Mouse (Mus musculus) gastrocnemius, adult 2 months (tissue): ENCODE data around the gene Atpaf2. TPM values are rescaled to one million over a fixed set of nuclear protein-coding genes. Genes with fewer than 3 reads are reported as not detected.

Experiments used
- DNase-seq: peaks from one replicate; pipeline ENCODE4 v3.0.0; 2022
- H3K27ac ChIP-seq: fragments of 200-600 bp; 2 replicates; pipeline ENCODE4 v1.8.1; 2022; ENCODE audit warnings: mild to moderate bottlenecking
- H3K4me3 ChIP-seq: fragments of 200-600 bp; 2 replicates; pipeline ENCODE4 v1.8.1; 2022; ENCODE audit warnings: mild to moderate bottlenecking, moderate library complexity
- CTCF ChIP-seq: fragments of 200-600 bp; IDR thresholded peaks from 2 replicates; pipeline ENCODE4 v1.8.1; 2022; ENCODE audit warnings: antibody characterized with exemption, mild to moderate bottlenecking, moderate library complexity
- intact Hi-C: fragments of 180-260 bp; cut with DNase I; formaldehyde crosslinking; loops from one replicate; pipeline ENCODE4 v1.15.1; 2025
- total RNA-seq, 2 experiments: library from RNA; stranded (reverse); gene quantifications; 2 replicates each; pipeline ENCODE4 v1.2.3; 2021

Gene Atpaf2
- total RNA-seq, 2 experiments from 2014 or later = 28.9 to 31.4 TPM

GRCm38 (mm10) chr11:60385946-60386345 lies 32.3 kb downstream of the Atpaf2 start:
- Histone ChIP-seq H3K4me3 (no peak overlapping the region), H3K27ac (no peak overlapping the region)
- no peak for TF ChIP-seq CTCF
- intact Hi-C loops = no loop called here
- DNase-seq = no peak

GRCm38 (mm10) chr11:60384762-60385421 lies 33.4 kb downstream of the Atpaf2 start:
- Histone ChIP-seq H3K27ac (no peak overlapping the region), H3K4me3 (no peak overlapping the region)
- DNase-seq = no peak
- TF ChIP-seq CTCF = no peak
- intact Hi-C loops = no loop called here

- intact Hi-C loops = no loop called here
- no peak for TF ChIP-seq CTCF
- Histone ChIP-seq H3K27ac (no peak overlapping the region), H3K4me3 (no peak overlapping the region)
- no peak for DNase-seq
These were observed 34.7 kb downstream of the Atpaf2 start for GRCm38 (mm10) chr11:60383518-60383917.

- H3K27ac ChIP-seq = no peak overlapping the region
- intact Hi-C loops = no loop called here
- no peak for TF ChIP-seq CTCF
- H3K4me3 ChIP-seq = no peak overlapping the region
- no peak for DNase-seq
These were observed 43.8 kb downstream of the Atpaf2 start for GRCm38 (mm10) chr11:60374481-60374880.

- Histone ChIP-seq H3K27ac (no peak overlapping the region), H3K4me3 (no peak overlapping the region)
- no peak for TF ChIP-seq CTCF
- intact Hi-C loops = no loop called here
- no peak for DNase-seq
These were observed 47.8 kb downstream of the Atpaf2 start for GRCm38 (mm10) chr11:60370431-60370830.

DNA sequence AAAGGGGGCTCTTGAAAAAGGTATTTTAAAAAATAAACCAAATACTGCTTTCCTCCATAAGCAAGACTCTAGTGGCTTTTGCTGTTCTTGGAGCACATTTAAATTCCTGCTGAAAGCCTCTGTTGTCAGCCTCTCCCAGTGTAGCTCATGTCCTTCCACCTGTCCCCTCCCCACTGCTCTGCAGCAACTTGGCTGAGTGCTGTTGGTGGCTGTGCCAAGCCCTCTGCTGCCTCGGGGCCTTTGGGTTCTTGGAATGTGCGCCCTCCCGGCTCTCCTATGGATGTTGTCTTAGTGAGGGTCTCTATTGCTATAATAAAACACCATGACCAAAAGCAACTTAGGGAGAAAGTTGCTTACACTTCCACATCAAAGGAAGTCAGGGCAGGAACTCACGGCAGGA lies 48.8 kb downstream of the Atpaf2 start:
- Histone ChIP-seq H3K4me3 (no peak overlapping the region), H3K27ac (no peak overlapping the region)
- no peak for DNase-seq
- no peak for TF ChIP-seq CTCF
- intact Hi-C loops = no loop called here

GRCm38 (mm10) chr11:60368909-60369308 lies 49.3 kb downstream of the Atpaf2 start:
- Histone ChIP-seq H3K27ac (no peak overlapping the region), H3K4me3 (no peak overlapping the region)
- no peak for DNase-seq
- no peak for TF ChIP-seq CTCF
- intact Hi-C loops = no loop called here

DNA sequence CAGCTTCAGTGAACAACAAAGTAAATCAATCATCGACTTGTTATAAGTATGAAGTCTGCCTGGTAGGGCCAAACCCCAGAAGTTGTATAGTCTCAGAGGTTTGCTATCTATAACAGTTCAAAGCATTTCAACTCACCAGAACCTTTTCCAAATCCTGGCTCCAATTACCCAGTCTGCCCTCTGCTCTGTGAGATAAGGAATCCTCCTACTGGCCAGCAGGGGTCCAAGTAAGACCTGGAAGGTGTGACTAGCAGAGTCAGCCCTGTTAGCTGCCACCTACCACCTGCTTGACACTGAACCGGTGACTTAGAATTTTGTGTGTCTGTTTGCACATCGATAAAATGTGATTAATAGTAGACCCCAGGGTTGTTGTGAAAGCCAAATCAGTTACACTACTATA lies 51.0 kb downstream of the Atpaf2 start:
- Histone ChIP-seq H3K4me3 (no peak overlapping the region), H3K27ac (peak overlapping the region; percentile 92)
- peak; percentile 19; the same call in 1 of the 2 replicates for TF ChIP-seq CTCF
- DNase-seq = no peak
- intact Hi-C loops = no loop called here

GRCm38 (mm10) chr11:60366239-60367019 lies 51.8 kb downstream of the Atpaf2 start:
- intact Hi-C loops = no loop called here
- peak overlapping the region; percentile 46 for H3K4me3 ChIP-seq
- TF ChIP-seq CTCF = no peak
- H3K27ac ChIP-seq = peak overlapping the region; percentile 92
- peak; percentile 67 for DNase-seq

DNA sequence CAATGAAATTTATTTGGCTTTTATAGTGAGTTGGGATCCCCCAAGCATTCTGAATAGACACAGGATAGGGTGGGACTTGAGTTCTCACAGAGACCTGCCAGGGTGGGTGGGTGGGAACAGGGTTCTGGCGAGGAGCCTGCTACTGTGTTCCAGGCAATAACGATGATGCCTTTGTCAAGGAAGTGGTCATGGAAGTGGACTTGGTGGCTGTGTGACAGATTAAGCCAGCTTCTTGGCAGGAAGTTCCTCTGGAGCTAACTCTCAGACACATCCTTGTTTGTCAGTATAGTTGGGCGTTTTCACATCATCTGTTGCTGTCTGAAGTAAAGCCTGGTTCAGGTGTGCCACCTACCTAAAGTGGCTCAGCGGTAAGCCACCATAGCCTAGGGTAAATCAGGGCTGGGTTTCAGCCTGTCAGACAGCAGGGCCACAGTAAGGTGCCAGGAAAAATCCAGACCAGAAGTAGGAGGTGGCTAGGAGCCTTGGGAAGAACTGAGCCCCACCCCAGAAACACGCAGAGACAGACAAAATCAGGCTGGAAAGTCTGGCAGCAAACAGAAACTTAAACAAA lies 57.5 kb downstream of the Atpaf2 start:
- DNase-seq = no peak
- Histone ChIP-seq H3K4me3 (no peak overlapping the region), H3K27ac (peak overlapping the region; percentile 85)
- TF ChIP-seq CTCF = no peak
- intact Hi-C loops = no loop called here

DNA sequence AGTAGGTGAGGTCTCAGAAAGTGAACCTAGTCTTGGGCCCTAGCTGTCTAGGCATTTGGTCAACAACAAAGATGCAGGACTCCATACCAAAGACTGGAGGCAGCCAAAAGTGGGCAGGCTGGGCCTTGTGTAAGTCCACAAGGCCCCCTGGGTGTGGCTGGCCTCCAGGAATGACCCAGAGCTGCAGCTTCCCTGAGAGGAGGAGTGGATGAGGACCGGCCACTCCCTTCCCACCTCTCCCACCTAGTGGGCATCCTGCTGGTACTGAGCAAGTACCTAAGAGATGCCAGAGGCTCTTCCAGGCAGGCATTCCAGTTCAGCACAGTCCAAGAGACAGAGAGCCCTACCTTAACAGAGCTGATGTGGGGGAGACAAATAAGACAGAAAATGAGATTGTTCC lies 58.3 kb downstream of the Atpaf2 start:
- intact Hi-C loops = no loop called here
- TF ChIP-seq CTCF = no peak
- DNase-seq = no peak
- Histone ChIP-seq H3K4me3 (no peak overlapping the region), H3K27ac (peak overlapping the region; percentile 76)

GRCm38 (mm10) chr11:60359138-60359537 lies 59.1 kb downstream of the Atpaf2 start:
- Histone ChIP-seq H3K27ac (peak overlapping the region; percentile 76), H3K4me3 (no peak overlapping the region)
- DNase-seq = no peak
- intact Hi-C loops = no loop called here
- TF ChIP-seq CTCF = no peak

GRCm38 (mm10) chr11:60358548-60358947 lies 59.7 kb downstream of the Atpaf2 start:
- no peak for TF ChIP-seq CTCF
- peak; percentile 47 for DNase-seq
- intact Hi-C loops = no loop called here
- no peak overlapping the region for H3K4me3 ChIP-seq
- H3K27ac ChIP-seq = peak overlapping the region; percentile 46
